Mouse (Mus musculus) lung, adult 2 months (tissue): Measurements from ENCODE around the gene 9230104L09Rik. TPM values are rescaled to one million over a fixed set of nuclear protein-coding genes. Genes with fewer than 3 reads are reported as not detected.

Source experiments
- DNase-seq: peaks from one replicate; pipeline ENCODE4 v3.0.0; 2022
- H3K4me1 ChIP-seq: fragments of 200-500 bp; 2 replicates; pipeline ENCODE4 v1.6.1; 2011; ENCODE audit warnings: low read length; ENCODE audit not compliant: control insufficient read depth, insufficient read depth
- H3K4me3 ChIP-seq: fragments of 200-500 bp; replicated peaks from 2 replicates; pipeline ENCODE3; 2011; ENCODE audit warnings: low read depth, mild to moderate bottlenecking, control low read depth, low read length; ENCODE audit errors: extremely low read depth
- CTCF ChIP-seq: fragments of 200-500 bp; IDR thresholded peaks from 2 replicates; pipeline ENCODE4 v1.5.1; 2011; ENCODE audit warnings: mild to moderate bottlenecking, low read length, control low read depth; ENCODE audit not compliant: insufficient read depth
- POLR2A ChIP-seq: fragments of 200-500 bp; IDR thresholded peaks from 2 replicates; pipeline ENCODE4 v1.6.1; 2011; ENCODE audit warnings: low read depth, mild to moderate bottlenecking, control low read depth, low read length, borderline replicate concordance; ENCODE audit errors: extremely low read depth
- WGBS: fragments of 180-500 bp; shearing (Covaris S2); methylation state at CpG from one replicate; pipeline ENCODE4 v1.1.7; 2018; 5-methylcytosine and 5-hydroxymethylcytosine counted together
- polyA plus RNA-seq: library from polyadenylated mRNA; depleted of rRNA; stranded (reverse); fragments of >200 nt; gene quantifications from 2 replicates; pipeline ENCODE4 v1.2.3, GENCODE M21; 2012; rRNA removed

The 9230104L09Rik gene
- 12.7 and 19.1 TPM in 2 replicates for polyA plus RNA-seq

- no peak for DNase-seq
- WGBS, result 26% methylated on average over 2 of the region's 2 CpGs
These were observed at the start of gene 9230104L09Rik for GRCm38 (mm10) chr2:148864966-148865365. TSS of gene 9230104L09Rik (minus strand) at chr2:148865038.

GRCm38 (mm10) chr2:148902286-148902685 is 37.4 kb upstream of the 9230104L09Rik start:
- H3K4me3 ChIP-seq, result no peak overlapping the region
- TF ChIP-seq CTCF (peak; percentile 83), POLR2A (no peak)
- DNase-seq, result peak; percentile 71
- H3K4me1 ChIP-seq, result no peaks in the 10 kb centered on the region
- 5% methylated on average over 5 of the region's 5 CpGs for WGBS

More at GRCm38 (mm10) chr2:148864966-148865365, at the start of gene 9230104L09Rik:
- no peaks in the 10 kb centered on the region for H3K4me1 ChIP-seq
- H3K4me3 ChIP-seq, result no peak within 1 kb of the TSS
- TF ChIP-seq POLR2A (peak; percentile 21; the same call in 1 of the 2 replicates), CTCF (no peak)

- DNase-seq, result no peak
- WGBS, result 53% methylated on average over 4 of the region's 4 CpGs
- Histone ChIP-seq H3K4me3 (no peak overlapping the region), H3K4me1 (no peaks in the 10 kb centered on the region)
- no peak for TF ChIP-seq CTCF
- no peak for TF ChIP-seq POLR2A
These were observed 35.5 kb upstream of the 9230104L09Rik start for GRCm38 (mm10) chr2:148900305-148900704.

- Histone ChIP-seq H3K4me3 (no peak overlapping the region), H3K4me1 (no peaks in the 10 kb centered on the region)
- TF ChIP-seq CTCF (no peak), POLR2A (no peak)
- no peak for DNase-seq
- 74% methylated on average over 1 of the region's 1 CpGs for WGBS
These were observed 31.4 kb upstream of the 9230104L09Rik start for GRCm38 (mm10) chr2:148896219-148896618.

GRCm38 (mm10) chr2:148893107-148893506 is 28.3 kb upstream of the 9230104L09Rik start:
- TF ChIP-seq CTCF (no peak), POLR2A (no peak)
- Histone ChIP-seq H3K4me1 (no peaks in the 10 kb centered on the region), H3K4me3 (no peak overlapping the region)
- no peak for DNase-seq

GRCm38 (mm10) chr2:148890021-148890851 is 25.4 kb upstream of the 9230104L09Rik start:
- H3K4me3 ChIP-seq, result no peak overlapping the region
- TF ChIP-seq POLR2A (no peak), CTCF (no peak)
- H3K4me1 ChIP-seq, result no peaks in the 10 kb centered on the region
- WGBS, result 70% methylated on average over 5 of the region's 5 CpGs
- DNase-seq, result no peak

GRCm38 (mm10) chr2:148889331-148890010 is 24.6 kb upstream of the 9230104L09Rik start:
- H3K4me3 ChIP-seq, result no peak overlapping the region
- WGBS, result 65% methylated on average over 3 of the region's 3 CpGs
- DNase-seq, result no peak
- no peaks in the 10 kb centered on the region for H3K4me1 ChIP-seq
- TF ChIP-seq CTCF (no peak), POLR2A (no peak)

- H3K4me1 ChIP-seq, result no peaks in the 10 kb centered on the region
- WGBS, result 60% methylated on average over 3 of the region's 3 CpGs
- TF ChIP-seq CTCF (no peak), POLR2A (no peak)
- no peak for DNase-seq
- H3K4me3 ChIP-seq, result no peak overlapping the region
These were observed 24.0 kb upstream of the 9230104L09Rik start for GRCm38 (mm10) chr2:148888872-148889271.

GRCm38 (mm10) chr2:148884738-148885137 is 19.9 kb upstream of the 9230104L09Rik start:
- H3K4me3 ChIP-seq, result no peak overlapping the region
- TF ChIP-seq CTCF (no peak), POLR2A (no peak)
- H3K4me1 ChIP-seq, result no peaks in the 10 kb centered on the region; the same call in 1 of the 2 replicates
- no peak for DNase-seq

GRCm38 (mm10) chr2:148879199-148879598 is 14.4 kb upstream of the 9230104L09Rik start:
- no peak for DNase-seq
- WGBS, result 31% methylated on average over 1 of the region's 1 CpGs
- H3K4me3 ChIP-seq, result no peak overlapping the region
- TF ChIP-seq CTCF (no peak), POLR2A (peak; percentile 31; the same call in 1 of the 2 replicates)
- peaks cover 30% of the 10 kb centered on the region for H3K4me1 ChIP-seq
